Mouse (Mus musculus) layer of hippocampus, adult 2 months (tissue): ENCODE measurements around the gene Rad51ap2. TPM values are rescaled to one million over a fixed set of nuclear protein-coding genes. Genes with fewer than 3 reads are reported as not detected.
A peak's percentile ranks its signal among the peaks of the same experiment; 100 is the strongest.

Source experiments
- DNase-seq, 2 experiments: peaks; one replicate each; pipeline ENCODE4 v3.0.0; 2022; ENCODE audit warnings: low spot score in 2 of 2
- H3K27ac ChIP-seq: fragments of 200-600 bp; 2 replicates; pipeline ENCODE4 v1.8.1; 2022
- H3K4me3 ChIP-seq: fragments of 200-600 bp; 2 replicates; pipeline ENCODE4 v1.8.1; 2022; ENCODE audit warnings: mild to moderate bottlenecking
- CTCF ChIP-seq: fragments of 200-600 bp; conservative IDR thresholded peaks from 2 replicates; pipeline ENCODE4 v1.8.1; 2022; ENCODE audit warnings: antibody characterized with exemption, mild to moderate bottlenecking, moderate library complexity
- total RNA-seq, 2 experiments: library from RNA; stranded (reverse); gene quantifications; 2 replicates each; pipeline ENCODE4 v1.2.3; 2021

Gene Rad51ap2
- total RNA-seq, 2 experiments from 2014 or later: 0.98 to 1.3 TPM

GRCm38 (mm10) chr12:11454146-11454545, 1.7 kb upstream of the Rad51ap2 start:
- DNase-seq: no peak
- no peak for TF ChIP-seq CTCF
- no peak overlapping the region for H3K27ac ChIP-seq
- H3K4me3 ChIP-seq: no peak overlapping the region

- TF ChIP-seq CTCF: no peak
- DNase-seq: no peak
- peak overlapping the region; percentile 87 for H3K27ac ChIP-seq
- H3K4me3 ChIP-seq: peak overlapping the region; percentile 75
These were observed 334 bp downstream of the Rad51ap2 start for GRCm38 (mm10) chr12:11456213-11456612.

GRCm38 (mm10) chr12:11456632-11457031, 753 bp downstream of the Rad51ap2 start:
- Histone ChIP-seq H3K27ac (peak overlapping the region; percentile 87), H3K4me3 (peak overlapping the region; percentile 75)
- no peak for TF ChIP-seq CTCF
- DNase-seq: no peak

Other genes with a start within 250 kb of the Rad51ap2 start
- gene Msgn1, start 247.1 kb upstream of the Rad51ap2 start, total RNA-seq: not detected
- gene Gen1, start 190.3 kb upstream of the Rad51ap2 start, total RNA-seq: 1 to 10 TPM; 1.3 to 3.3 TPM
- gene Smc6, start 190.2 kb upstream of the Rad51ap2 start, total RNA-seq: 10 to 100 TPM; 31.7 to 38.6 TPM
- gene Vsnl1, start 19.5 kb upstream of the Rad51ap2 start, total RNA-seq: 100 to 1,000 TPM; 384 to 415 TPM